Mouse (Mus musculus): ENCODE data around the gene Fam204a.

The Fam204a gene

GRCm38 (mm10) chr19:60225899-60226844 is at the start of gene Fam204a:
TSS of gene Fam204a (minus strand) at chr19:60226701.
- peak; percentile 94 for DNase-seq

- DNase-seq, result no peak
These were observed 39.3 kb upstream of the Fam204a start for GRCm38 (mm10) chr19:60265789-60266188.

- DNase-seq, result no peak
These were observed 34.2 kb upstream of the Fam204a start for GRCm38 (mm10) chr19:60260689-60261088.

GRCm38 (mm10) chr19:60252021-60252420 is 25.5 kb upstream of the Fam204a start:
- no peak for DNase-seq

- no peak for DNase-seq
These were observed 24.7 kb upstream of the Fam204a start for GRCm38 (mm10) chr19:60251197-60251596.

GRCm38 (mm10) chr19:60245250-60245649 is 18.7 kb upstream of the Fam204a start:
- no peak for DNase-seq

GRCm38 (mm10) chr19:60242620-60243019 is 16.1 kb upstream of the Fam204a start:
- no peak for DNase-seq

GRCm38 (mm10) chr19:60241916-60242602 is 15.6 kb upstream of the Fam204a start:
- DNase-seq, result no peak

- no peak for DNase-seq
These were observed 5.0 kb upstream of the Fam204a start for GRCm38 (mm10) chr19:60231542-60231941.

GRCm38 (mm10) chr19:60226845-60227235 is 339 bp upstream of the Fam204a start:
- DNase-seq, result peak; percentile 5

GRCm38 (mm10) chr19:60219395-60219794 is 7.1 kb downstream of the Fam204a start:
- no peak for DNase-seq

- no peak for DNase-seq
These were observed 8.5 kb downstream of the Fam204a start for GRCm38 (mm10) chr19:60217985-60218384.

GRCm38 (mm10) chr19:60208173-60208572 is 18.3 kb downstream of the Fam204a start:
- no peak for DNase-seq

GRCm38 (mm10) chr19:60204176-60204575 is 22.3 kb downstream of the Fam204a start:
- no peak for DNase-seq

GRCm38 (mm10) chr19:60200294-60200693 is 26.2 kb downstream of the Fam204a start:
- DNase-seq, result no peak

GRCm38 (mm10) chr19:60199152-60199551 is 27.3 kb downstream of the Fam204a start:
- no peak for DNase-seq

- no peak for DNase-seq
These were observed 33.7 kb downstream of the Fam204a start for GRCm38 (mm10) chr19:60192790-60193189.

GRCm38 (mm10) chr19:60189206-60189605 is 37.3 kb downstream of the Fam204a start:
- DNase-seq, result no peak

- DNase-seq, result no peak
These were observed 43.6 kb downstream of the Fam204a start for GRCm38 (mm10) chr19:60182901-60183300.

GRCm38 (mm10) chr19:60182171-60182570 is 44.3 kb downstream of the Fam204a start:
- no peak for DNase-seq

- DNase-seq, result no peak
These were observed 47.5 kb downstream of the Fam204a start for GRCm38 (mm10) chr19:60178771-60179563.

- no peak for DNase-seq
These were observed 61.1 kb downstream of the Fam204a start for GRCm38 (mm10) chr19:60165417-60165816.

All from kidney, adult 11 months (tissue).